Mouse (Mus musculus): ENCODE data around the gene Adamts5. TPM values are rescaled to one million over a fixed set of nuclear protein-coding genes. Genes with fewer than 3 reads are reported as not detected.

Gene Adamts5
- 7.4 and 10.5 TPM in 2 replicates for polyA plus RNA-seq (2015; fragmentation: Nextera tagmentation; extraction: Ambion mirVana)

GRCm38 (mm10) chr16:85901581-85901910 lies at the start of gene Adamts5:
TSS of gene Adamts5 (minus strand) at chr16:85901828.

Other genes with a start within 250 kb of the Adamts5 start
- gene Adamts1, start 98.7 kb downstream of the Adamts5 start, polyA plus RNA-seq (2015; fragmentation: Nextera tagmentation; extraction: Ambion mirVana), result 22.1 and 26.2 TPM in 2 replicates